Mouse (Mus musculus) liver, embryonic 16.5 days (tissue): ENCODE measurements around the gene Stoml3. TPM values are rescaled to one million over a fixed set of nuclear protein-coding genes. Genes with fewer than 3 reads are reported as not detected.

Experiments
- ATAC-seq: fragments of 200-750 bp; cut with Nextera tagmentation; 2 replicates; pipeline ENCODE4 v1.8.0; 2017; ENCODE audit warnings: low read depth, mild to moderate bottlenecking, moderate number of reproducible peaks, moderate library complexity
- H3K27ac ChIP-seq: fragments of 300-500 bp; sonication (generic); 2 replicates; pipeline ENCODE4 v1.5.1; 2014; ENCODE audit warnings: mild to moderate bottlenecking, low read length
- H3K27me3 ChIP-seq: fragments of 300-500 bp; sonication (generic); 2 replicates; pipeline ENCODE4 v1.6.1; 2014; ENCODE audit warnings: low read depth, low read length, mixed read lengths; ENCODE audit not compliant: control insufficient read depth, insufficient read depth
- H3K36me3 ChIP-seq: fragments of 300-500 bp; sonication (generic); 2 replicates; pipeline ENCODE4 v1.6.1; 2014; ENCODE audit warnings: mild to moderate bottlenecking; ENCODE audit not compliant: control insufficient read depth, insufficient read depth
- H3K4me1 ChIP-seq: fragments of 300-500 bp; sonication (generic); 2 replicates; pipeline ENCODE4 v1.6.1; 2014; ENCODE audit warnings: low read depth, low read length, mixed read lengths; ENCODE audit not compliant: control insufficient read depth
- H3K4me2 ChIP-seq: fragments of 300-500 bp; sonication (generic); 2 replicates; pipeline ENCODE4 v1.6.1; 2014; ENCODE audit warnings: low read depth, low read length, mixed read lengths
- H3K4me3 ChIP-seq: fragments of 300-500 bp; sonication (generic); 2 replicates; pipeline ENCODE4 v1.5.1; 2014; ENCODE audit warnings: low read depth, mild to moderate bottlenecking, low read length
- H3K9ac ChIP-seq: fragments of 300-500 bp; sonication (generic); 2 replicates; pipeline ENCODE4 v1.6.1; 2014; ENCODE audit warnings: low read depth, low read length
- H3K9me3 ChIP-seq: fragments of 300-500 bp; sonication (generic); replicated peaks from 2 replicates; pipeline ENCODE4 v1.6.1; 2016; ENCODE audit warnings: low read length; ENCODE audit not compliant: control insufficient read depth
- WGBS: fragments of 180-500 bp; shearing (Covaris S2); extraction: QIAGEN DNeasy Blood & Tissue Kit; methylation state at CpG from one replicate; pipeline ENCODE4 v1.1.7; 2014; ENCODE audit not compliant: insufficient replicate concordance; 5-methylcytosine and 5-hydroxymethylcytosine counted together
- polyA plus RNA-seq: library from polyadenylated mRNA; unstranded; fragments of >200 nt; fragmentation: Nextera tagmentation; extraction: Ambion mirVana; gene quantifications from 2 replicates; pipeline ENCODE4 v1.2.1, GENCODE M21; 2015

Gene Stoml3
- polyA plus RNA-seq, 1 experiment from 2014 or later, result not detected

DNA sequence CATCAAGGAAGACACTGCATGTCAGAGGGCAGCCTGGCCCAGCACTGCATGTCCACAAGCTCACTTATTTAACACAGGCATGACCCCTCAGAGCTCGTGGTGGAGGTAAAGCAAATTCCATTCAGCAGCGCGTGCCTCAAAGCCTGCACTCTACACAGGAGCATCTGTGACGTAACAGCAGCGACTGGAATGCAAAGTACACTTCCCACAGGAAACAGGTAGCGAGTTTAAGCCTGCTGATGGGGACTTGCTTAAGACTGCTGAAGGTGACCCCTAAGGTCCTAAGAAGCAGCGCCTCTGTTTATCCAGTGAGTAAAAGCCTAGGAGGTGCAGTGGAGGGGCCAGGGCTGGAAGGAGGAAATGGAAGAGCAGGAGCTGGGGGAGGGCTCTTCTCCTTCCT is 33.5 kb upstream of the Stoml3 start:
- Histone ChIP-seq H3K4me3 (no peak overlapping the region), H3K36me3 (peaks cover 15% of the 10 kb centered on the region), H3K4me1 (no peaks in the 10 kb centered on the region), H3K27ac (no peak overlapping the region), H3K4me2 (no peak overlapping the region), H3K9ac (no peak overlapping the region), H3K9me3 (no peaks in the 10 kb centered on the region), H3K27me3 (no peaks in the 10 kb centered on the region)
- no peak for ATAC-seq
- 66% methylated on average over 7 of the region's 7 CpGs for WGBS

- H3K36me3 ChIP-seq, result peaks cover 8% of the 10 kb centered on the region
- no peak overlapping the region for H3K4me3 ChIP-seq
- 72% methylated on average over 5 of the region's 5 CpGs for WGBS
- no peak for ATAC-seq
- no peaks in the 10 kb centered on the region for H3K27me3 ChIP-seq
- no peak overlapping the region for H3K27ac ChIP-seq
- H3K4me2 ChIP-seq, result no peak overlapping the region
- H3K4me1 ChIP-seq, result no peaks in the 10 kb centered on the region; the same call in 1 of the 2 replicates
- H3K9me3 ChIP-seq, result no peaks in the 10 kb centered on the region
- H3K9ac ChIP-seq, result no peak overlapping the region
Observed at GRCm38 (mm10) chr3:53457750-53458149, 30.7 kb upstream of the Stoml3 start.

DNA sequence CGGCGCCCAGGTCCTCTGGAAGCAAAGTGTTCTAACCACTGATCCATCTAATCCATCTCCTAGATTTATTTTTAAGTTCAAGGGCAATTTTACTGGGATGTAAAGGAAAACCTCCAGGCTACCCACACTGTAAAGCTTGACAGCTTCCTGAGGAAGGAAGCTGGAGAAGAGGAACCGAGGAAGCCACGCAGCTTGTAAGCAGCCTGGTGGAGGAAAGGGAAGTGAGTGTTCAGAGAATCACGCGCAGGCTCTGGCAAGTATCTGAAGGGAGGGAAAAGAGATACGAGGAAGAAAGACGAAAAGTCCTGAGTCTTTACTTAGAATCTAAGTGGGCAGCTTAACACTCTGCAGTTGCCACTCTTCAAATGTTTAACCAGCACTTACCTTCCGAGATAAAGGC is 28.3 kb upstream of the Stoml3 start:
- H3K4me3 ChIP-seq, result no peak overlapping the region
- peaks cover 6% of the 10 kb centered on the region for H3K36me3 ChIP-seq
- ATAC-seq, result no peak
- 46% methylated on average over 9 of the region's 9 CpGs for WGBS
- no peaks in the 10 kb centered on the region; the same call in 1 of the 2 replicates for H3K4me1 ChIP-seq
- H3K27ac ChIP-seq, result no peak overlapping the region
- H3K9ac ChIP-seq, result no peak overlapping the region
- no peaks in the 10 kb centered on the region for H3K27me3 ChIP-seq
- H3K4me2 ChIP-seq, result no peak overlapping the region
- H3K9me3 ChIP-seq, result no peaks in the 10 kb centered on the region

DNA sequence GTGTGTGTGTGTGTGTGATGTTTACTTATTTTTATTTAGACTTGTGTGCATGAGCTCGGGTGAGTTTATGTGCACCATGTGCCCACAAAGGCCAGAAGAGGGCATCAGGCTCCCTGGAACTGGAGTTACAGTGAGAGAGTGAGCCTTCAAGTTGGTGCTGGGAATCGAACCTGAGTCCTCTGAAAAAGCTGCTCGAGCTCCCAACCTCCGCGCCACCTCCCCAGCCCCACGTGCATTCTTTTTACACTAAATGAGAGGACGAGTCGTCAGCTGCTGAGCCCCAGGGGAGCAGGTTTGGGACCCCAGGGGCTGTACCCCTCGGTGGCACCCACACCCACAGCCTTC is 25.8 kb upstream of the Stoml3 start:
- Histone ChIP-seq H3K4me2 (peak overlapping the region; percentile 78), H3K9me3 (no peaks in the 10 kb centered on the region), H3K27ac (peak overlapping the region; percentile 73), H3K4me1 (peaks cover 18% of the 10 kb centered on the region), H3K9ac (peak overlapping the region; percentile 83), H3K4me3 (peak overlapping the region; percentile 79), H3K36me3 (peaks cover 3% of the 10 kb centered on the region; the same call in 1 of the 2 replicates), H3K27me3 (no peaks in the 10 kb centered on the region)
- ATAC-seq, result no peak
- 1% methylated on average over 9 of the region's 9 CpGs for WGBS

DNA sequence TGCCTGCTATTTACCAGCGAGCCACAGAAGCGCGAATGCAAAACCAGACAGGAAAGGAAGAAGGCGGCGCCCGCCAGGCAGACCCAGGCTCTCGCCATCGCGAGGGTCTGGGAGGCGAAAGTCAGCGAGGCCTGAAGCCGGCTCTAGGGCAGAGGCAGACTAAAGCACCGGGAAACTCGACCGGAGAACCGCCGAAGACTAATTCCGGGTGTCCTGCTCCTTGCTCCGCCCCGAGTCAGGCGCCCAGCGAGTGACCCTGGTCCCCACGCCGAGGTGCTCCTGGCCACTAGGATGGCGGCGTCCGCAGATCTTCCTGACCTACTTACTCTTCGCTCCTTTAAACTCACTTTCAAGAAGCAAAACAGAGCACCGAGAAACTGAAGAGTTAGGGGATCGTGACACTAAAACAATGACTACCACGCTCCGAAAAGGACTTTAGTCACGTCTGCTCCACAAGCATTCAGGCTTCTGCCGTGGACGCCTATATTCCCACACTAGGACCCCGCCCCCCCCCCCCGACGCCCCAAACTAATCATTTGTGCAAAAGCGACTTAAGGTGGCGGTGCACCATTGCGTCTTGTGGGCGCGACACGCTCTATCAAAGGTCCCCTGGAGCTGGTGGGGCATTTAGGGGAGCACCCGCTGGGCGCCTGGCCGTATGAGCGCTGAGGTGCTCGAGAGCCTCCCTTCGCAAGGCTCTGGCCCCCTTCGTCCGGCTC is 25.2 kb upstream of the Stoml3 start, which contains the start of the genes Nhlrc3 and Proser1:
TSS of gene Nhlrc3 (minus strand) at position 287 of the 719 bp plus-strand sequence.
TSS of gene Proser1 (plus strand) at position 621 of the 719 bp plus-strand sequence.
- under 1% methylated on average over 52 of the region's 52 CpGs for WGBS
- Histone ChIP-seq H3K4me2 (peak within 1 kb of the TSS; percentile 78), H3K9me3 (no peaks in the 10 kb centered on the region), H3K4me1 (peaks cover 19% of the 10 kb centered on the region), H3K9ac (peak within 1 kb of the TSS; percentile 83), H3K36me3 (peaks cover 3% of the 10 kb centered on the region; the same call in 1 of the 2 replicates), H3K27ac (peak within 1 kb of the TSS; percentile 73), H3K27me3 (no peaks in the 10 kb centered on the region), H3K4me3 (peak within 1 kb of the TSS; percentile 79)
- peak; percentile 92 for ATAC-seq

DNA sequence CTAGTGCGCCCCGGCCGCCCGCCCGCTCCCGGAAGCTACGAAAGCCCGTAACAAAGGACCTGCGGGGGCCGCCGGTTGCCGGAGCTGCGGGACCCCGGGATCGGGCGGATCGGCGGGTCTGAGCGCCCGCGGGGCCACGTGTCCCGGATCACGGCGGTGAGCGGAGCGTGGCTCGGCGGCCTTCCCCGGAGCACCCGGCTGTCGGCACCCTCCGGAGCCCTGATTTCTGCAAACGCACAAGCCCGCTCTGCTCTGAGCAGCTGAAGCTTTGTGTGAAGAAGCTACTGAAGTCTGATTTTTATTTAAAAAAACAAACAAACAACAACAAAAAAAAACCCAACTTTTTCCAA is 24.7 kb upstream of the Stoml3 start:
- ATAC-seq, result no peak; the same call in 1 of the 2 replicates
- Histone ChIP-seq H3K4me1 (peaks cover 19% of the 10 kb centered on the region), H3K4me2 (peak overlapping the region; percentile 78)

DNA sequence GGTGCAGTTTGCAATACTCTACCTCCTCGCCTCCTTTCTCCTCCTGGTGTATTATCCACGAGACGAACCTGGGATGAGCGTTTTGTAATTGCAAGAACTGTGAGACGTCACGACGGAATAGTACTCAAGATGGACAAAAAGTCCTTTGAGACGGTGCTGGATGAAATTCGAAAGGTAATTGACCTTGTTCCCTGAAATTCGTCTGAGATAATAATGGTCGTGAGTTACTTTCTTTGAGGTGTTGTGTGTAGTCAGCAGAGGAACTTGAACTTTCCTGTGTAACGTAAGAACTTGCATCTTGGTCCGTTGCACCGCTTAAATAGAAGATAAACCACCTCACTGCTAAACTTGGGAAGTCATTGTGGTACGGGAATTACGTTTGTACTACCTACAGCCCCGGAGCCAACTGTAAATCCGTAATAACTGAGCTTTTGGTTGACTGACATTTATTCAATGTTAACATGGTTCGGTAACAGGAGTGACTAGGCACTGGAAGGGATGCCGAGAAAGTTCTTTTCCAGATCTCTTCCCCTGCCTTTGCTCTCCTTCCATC is 24.2 kb upstream of the Stoml3 start:
- Histone ChIP-seq H3K9me3 (no peaks in the 10 kb centered on the region), H3K27me3 (no peaks in the 10 kb centered on the region), H3K9ac (peak overlapping the region; percentile 83), H3K4me1 (peaks cover 21% of the 10 kb centered on the region), H3K36me3 (peaks cover 3% of the 10 kb centered on the region; the same call in 1 of the 2 replicates), H3K4me2 (peak overlapping the region; percentile 78), H3K4me3 (peak overlapping the region; percentile 79), H3K27ac (peak overlapping the region; percentile 70)
- ATAC-seq, result no peak
- under 1% methylated on average over 20 of the region's 20 CpGs for WGBS

More for the DNA sequence above, 24.7 kb upstream of the Stoml3 start:
- WGBS, result under 1% methylated on average over 35 of the region's 35 CpGs
- Histone ChIP-seq H3K27ac (peak overlapping the region; percentile 70), H3K36me3 (peaks cover 3% of the 10 kb centered on the region; the same call in 1 of the 2 replicates), H3K9ac (peak overlapping the region; percentile 83), H3K4me3 (peak overlapping the region; percentile 79), H3K27me3 (no peaks in the 10 kb centered on the region), H3K9me3 (no peaks in the 10 kb centered on the region)

DNA sequence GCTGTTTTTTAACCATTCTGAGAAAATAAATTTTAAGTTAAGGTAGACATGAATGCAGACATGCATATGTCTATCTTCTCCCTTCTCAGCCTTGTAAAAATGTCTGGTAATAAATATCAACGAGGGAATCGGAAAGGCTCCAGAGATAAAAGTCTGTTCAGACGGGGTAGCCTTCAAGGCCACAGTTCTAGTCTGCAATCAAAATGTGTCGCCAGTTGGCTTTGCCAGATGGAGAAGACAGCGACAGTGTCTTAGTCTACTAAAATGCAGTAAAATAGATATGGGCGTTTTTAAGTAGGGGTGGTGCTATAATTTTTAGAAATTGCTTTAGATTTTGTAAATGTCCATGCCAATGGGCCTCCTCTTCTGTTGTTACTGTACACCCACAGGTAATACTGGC is 23.1 kb upstream of the Stoml3 start:
- no peaks in the 10 kb centered on the region for H3K27me3 ChIP-seq
- H3K9ac ChIP-seq, result peak overlapping the region; percentile 25
- peak overlapping the region; percentile 78 for H3K4me2 ChIP-seq
- H3K9me3 ChIP-seq, result no peaks in the 10 kb centered on the region
- H3K36me3 ChIP-seq, result peaks cover under 1% of the 10 kb centered on the region; the same call in 1 of the 2 replicates
- WGBS, result 15% methylated on average over 6 of the region's 6 CpGs
- H3K27ac ChIP-seq, result no peak overlapping the region; the same call in 1 of the 2 replicates
- H3K4me1 ChIP-seq, result peaks cover 23% of the 10 kb centered on the region
- H3K4me3 ChIP-seq, result peak overlapping the region; percentile 50
- no peak for ATAC-seq

- Histone ChIP-seq H3K9me3 (no peaks in the 10 kb centered on the region), H3K36me3 (peaks cover 2% of the 10 kb centered on the region; the same call in 1 of the 2 replicates), H3K4me2 (peak overlapping the region; percentile 78; the same call in 1 of the 2 replicates), H3K4me3 (no peak overlapping the region), H3K4me1 (peaks cover 23% of the 10 kb centered on the region), H3K27ac (no peak overlapping the region), H3K9ac (no peak overlapping the region), H3K27me3 (no peaks in the 10 kb centered on the region)
- WGBS, result 55% methylated on average over 9 of the region's 9 CpGs
- no peak for ATAC-seq
Observed at GRCm38 (mm10) chr3:53466481-53466880, 22.0 kb upstream of the Stoml3 start.
